Mouse (Mus musculus) right cerebral cortex, postnatal 10 days (tissue): ENCODE measurements around the gene Fam120b.
"Not testable (repeated sequence)": the region's sequence is repeated elsewhere in the genome, so short reads cannot be mapped to it uniquely, and the experiment has no call there.

Experiments
- DNase-seq, 2 experiments: peaks; one replicate each; pipeline ENCODE4 v3.0.0; 2021; ENCODE audit warnings: low spot score in 2 of 2

Fam120b gene

DNA sequence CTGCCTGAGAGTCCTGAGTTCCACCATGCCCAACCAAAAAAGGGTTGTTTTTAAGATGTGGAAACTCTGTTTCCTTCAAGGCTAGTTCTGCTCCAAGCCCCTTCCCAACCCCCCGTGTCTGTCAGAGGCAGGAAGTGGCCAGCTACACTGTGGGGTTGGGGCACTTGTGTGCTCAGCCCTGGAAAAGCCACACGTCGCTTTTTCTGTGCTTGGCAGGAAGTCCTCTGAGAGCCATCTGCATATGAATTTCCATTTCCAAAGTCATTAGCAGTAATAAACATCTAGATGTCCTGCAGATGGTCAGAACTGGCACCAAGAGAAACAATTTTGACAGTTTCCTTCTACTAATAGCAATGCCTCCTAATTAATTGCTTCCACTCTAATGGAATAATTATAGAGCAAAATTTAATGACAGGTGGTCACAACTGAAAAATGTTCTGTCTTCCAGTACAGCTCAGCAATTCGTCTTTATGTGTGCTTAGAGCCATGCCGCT lies 35.1 kb downstream of the Fam120b start:
- DNase-seq: no peak

DNA sequence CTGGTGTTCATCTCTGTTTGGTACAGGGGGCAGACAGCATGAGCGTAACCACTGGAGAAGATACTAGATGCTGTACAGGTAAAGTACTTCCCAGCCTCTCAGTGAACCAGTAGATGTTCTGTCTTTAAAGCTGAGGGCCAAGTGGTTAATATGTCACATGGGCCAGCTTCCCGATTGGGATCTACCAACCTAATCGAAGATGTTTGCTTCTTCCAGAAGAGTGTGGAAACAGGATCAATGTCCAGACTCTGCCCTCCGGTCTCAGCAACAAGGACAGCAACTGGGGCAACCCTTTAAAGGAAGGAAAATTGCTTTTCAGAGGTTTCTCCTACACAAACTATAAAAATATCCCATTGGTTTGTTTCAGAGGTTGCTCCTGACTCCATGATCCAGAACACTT lies 35.5 kb downstream of the Fam120b start:
- no peak for DNase-seq

DNA sequence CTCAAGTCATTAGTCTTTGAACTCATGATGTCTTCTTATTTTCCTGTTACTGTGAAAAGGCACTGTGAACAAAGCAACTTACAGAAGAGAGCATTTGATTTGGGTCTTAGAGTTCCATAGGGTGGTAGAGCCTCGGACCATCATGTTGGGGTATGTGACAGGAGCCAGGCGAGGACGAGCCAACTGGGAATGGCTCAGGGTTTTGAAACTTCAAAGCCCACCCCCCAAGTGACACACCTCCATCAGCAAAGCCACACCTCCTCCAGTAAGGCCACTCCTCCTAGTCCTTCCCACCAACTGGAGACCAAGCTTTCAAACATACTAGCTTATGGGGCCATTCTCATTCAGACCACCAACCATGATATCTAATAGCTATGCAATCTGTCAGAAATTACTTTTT lies 36.0 kb downstream of the Fam120b start:
- DNase-seq: no peak

DNA sequence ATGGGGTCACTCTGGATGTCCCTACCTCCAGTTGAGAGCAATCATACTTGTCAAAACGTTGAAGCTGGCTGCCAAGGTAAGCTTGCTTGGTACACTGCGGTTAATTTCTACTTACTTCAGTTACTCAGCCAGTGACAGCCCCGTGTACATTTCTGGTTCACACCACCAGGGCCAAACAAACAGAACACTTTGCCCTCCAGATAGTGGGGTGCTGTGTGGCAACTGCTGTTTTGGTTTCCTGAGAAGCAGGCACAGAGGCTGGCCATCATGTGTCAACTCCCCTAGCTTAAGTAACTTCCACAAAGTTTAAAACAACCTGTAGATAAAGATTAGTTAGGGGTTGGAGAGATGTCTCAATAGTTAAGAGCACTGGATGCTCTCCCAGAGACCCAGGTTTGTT lies 38.7 kb downstream of the Fam120b start:
- no peak for DNase-seq

DNA sequence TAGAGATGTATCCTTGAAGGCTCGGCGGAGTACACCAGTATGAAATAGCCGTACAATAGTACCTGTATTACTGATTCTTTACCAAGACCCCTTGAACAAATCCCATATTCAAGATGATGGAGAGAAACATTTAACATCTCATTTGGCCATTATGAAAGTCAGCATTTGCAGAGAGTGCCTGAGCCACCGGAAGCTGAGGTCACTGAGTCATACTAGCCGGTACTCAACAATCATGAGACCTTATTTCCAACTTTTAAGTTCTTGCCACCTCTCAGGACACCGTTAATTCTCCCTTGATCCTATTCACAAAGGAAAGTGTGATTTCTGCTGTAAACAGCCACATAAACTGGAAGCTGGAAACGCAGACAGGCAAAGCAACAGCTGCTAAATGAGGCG lies 44.1 kb downstream of the Fam120b start:
- no peak for DNase-seq

GRCm38 (mm10) chr17:15440463-15441121 lies 44.6 kb downstream of the Fam120b start:
- peak; percentile 51 to 72 for DNase-seq

DNA sequence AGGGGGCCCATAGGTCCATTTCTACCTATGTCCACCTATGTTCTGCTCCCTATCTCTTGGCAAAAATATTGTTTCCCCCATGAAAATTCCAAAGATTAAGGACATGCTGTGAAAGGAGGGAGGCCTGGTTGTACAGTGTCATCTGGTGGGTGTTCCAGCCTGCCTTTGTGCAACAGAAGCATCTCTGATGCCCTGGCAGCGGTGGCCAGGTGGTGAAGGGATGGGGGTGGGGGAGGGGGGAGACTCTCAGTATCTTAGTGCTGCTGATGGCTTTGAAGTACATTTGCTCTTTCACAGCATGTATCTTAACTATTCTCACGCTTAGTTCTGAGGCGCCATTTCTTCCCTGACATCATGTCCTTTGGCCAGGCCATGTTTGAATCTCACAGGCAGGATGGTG lies 49.4 kb downstream of the Fam120b start:
- no peak for DNase-seq

GRCm38 (mm10) chr17:15447831-15448230 lies 51.8 kb downstream of the Fam120b start:
- DNase-seq: no peak

DNA sequence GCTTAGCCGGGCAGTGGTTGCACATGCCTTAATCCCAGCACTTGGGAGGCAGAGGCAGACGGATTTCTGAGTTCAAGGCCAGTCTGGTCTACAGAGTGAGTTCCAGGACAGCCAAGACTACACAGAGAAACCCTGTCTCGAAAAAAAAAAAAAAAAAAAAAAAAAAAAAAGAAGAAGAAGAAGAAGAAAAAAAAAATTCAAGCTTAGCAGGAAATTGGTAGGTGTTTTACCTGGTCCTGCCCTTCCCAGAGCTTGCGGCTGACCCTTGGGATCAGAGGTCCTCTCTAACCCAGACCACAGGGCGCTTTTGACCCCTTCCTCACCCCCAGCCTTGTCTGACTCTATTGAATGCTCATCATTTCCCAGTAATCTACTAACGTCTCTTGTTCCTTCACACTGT lies 53.1 kb downstream of the Fam120b start:
- DNase-seq: not testable (repeated sequence)

GRCm38 (mm10) chr17:15449606-15450005 lies 53.6 kb downstream of the Fam120b start:
- no peak for DNase-seq

DNA sequence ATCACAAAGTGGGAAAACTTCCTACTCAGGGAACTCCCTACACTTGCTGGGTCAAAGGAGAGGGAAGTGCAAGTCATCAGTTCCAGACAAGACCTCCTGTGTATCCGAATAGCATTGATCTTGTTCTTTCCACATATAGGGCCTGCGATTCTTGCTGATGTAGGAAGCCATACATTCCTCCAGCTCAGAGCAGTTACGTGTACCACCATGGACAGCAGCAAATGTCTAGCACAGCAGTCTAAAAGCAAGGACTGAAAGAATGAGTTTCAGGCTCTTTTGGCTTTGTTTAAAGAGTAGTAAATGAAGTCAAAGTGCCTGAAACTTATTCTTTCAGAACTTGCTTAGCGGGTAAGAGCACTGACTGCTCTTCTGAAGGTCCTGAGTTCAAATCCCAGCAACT lies 59.2 kb downstream of the Fam120b start:
- no peak for DNase-seq

DNA sequence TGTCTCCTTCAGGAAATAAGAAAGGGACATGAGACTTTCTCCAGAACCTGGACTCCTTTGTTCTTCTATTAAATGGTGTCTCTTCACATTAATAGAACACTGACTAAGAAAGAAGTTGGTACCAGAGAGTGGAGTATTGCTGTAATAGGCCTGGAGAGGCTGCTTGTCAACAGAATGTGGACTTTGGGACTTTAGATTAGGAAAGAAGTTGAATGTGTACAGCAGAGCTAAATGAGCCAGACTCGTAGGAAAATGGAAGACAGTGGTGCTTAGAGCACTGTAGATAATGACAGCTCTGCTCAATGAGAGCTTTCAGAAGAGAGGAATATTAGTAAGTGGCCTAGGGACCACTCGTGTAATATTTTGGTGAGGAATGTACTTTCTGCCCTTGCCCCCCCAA lies 60.6 kb downstream of the Fam120b start:
- no peak for DNase-seq

DNA sequence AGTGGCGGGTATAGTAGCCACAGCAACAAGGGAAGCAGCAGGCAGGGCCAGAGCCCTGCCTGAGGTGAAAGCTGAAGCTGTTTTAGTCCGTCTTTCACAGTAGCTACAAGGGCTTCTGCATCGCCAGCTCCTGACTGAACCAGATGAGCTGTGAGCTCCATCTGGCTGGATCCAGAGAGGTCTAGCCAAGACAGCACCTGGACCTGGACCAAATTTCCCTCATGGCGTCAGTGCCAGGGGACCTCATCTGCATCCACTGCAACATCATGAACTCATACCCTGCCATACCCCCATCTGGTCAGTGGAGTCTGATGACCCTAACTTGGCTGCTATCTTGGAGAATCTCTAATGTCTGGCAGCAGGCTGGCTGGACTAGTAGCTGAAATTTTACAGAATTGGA lies 63.8 kb downstream of the Fam120b start:
- DNase-seq: no peak

DNA sequence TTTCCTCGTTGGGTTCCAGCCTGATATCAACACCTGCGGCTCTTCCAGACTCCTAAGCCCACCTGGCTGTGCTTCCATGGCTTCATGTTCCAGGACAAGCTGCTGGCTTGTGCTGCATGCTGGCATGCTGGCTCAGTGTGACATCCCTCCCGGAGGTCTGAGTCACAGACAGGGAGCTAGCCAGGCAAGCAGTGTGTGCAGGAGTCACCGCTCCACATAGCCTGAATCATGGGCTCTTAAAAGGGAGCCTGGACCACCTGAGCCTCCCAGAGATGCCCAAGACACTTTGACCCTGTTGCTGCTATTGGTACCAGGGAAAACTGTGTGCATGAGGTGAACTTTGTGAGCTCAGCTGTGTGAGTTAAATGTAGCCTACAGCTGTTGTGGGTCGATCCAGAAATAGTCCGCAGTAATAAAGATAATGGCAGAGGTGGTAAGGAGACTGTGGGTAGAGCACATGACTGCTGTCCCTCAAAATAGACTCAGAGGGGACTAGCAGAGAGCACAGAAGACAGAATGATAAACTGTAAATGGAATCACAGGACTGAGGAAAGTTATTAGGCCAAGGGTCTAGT lies 66.0 kb downstream of the Fam120b start:
- DNase-seq: no peak

- DNase-seq: peak; percentile 45 to 73
Measured at GRCm38 (mm10) chr17:15467669-15468068, 71.7 kb downstream of the Fam120b start.

- DNase-seq: no peak
Measured at GRCm38 (mm10) chr17:15472671-15473070, 76.7 kb downstream of the Fam120b start.
